Mouse (Mus musculus): ENCODE measurements around the gene Rbm24.

GRCm38 (mm10) chr13:46375371-46375770, 42.9 kb upstream of the Rbm24 start:
- TF ChIP-seq POLR2A (IDR thresholded peaks at IDR 0.05; ENCODE audit: control insufficient read depth, extremely low read depth, insufficient read depth, low read length, poor library complexity): no peak
- TF ChIP-seq CTCF (IDR thresholded peaks at IDR 0.05; ENCODE audit: borderline replicate concordance, control insufficient read depth, extremely low read depth, insufficient read depth, low read length, poor library complexity): no peak
